ENCODE assay signal across 29 mouse cellular contexts in the genomic region with DNA sequence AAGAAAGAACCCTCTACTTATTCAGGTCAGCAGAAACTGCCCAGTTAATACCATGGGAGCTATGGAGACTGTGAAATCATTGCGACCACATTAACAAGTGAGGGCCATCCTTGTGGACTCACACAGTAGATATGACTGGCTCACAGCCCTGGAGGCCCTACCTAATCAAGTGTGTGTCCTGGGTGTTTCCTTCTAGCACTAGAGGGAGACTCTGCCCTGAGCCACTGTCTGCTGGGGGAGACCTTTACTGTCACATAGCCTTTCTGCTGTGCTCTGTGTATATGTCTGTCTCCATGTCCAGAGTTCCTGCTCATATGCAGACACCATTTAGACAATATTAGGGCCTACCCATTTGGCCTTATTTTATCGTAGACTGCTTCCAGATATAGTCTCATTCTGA.
DNase-seq lines count a peak whose midpoint lies in the region; ATAC-seq and TF ChIP-seq lines count a peak whose summit lies in the region.
"Had no signal": no experiment of that assay in that cellular context is flagged by ENCODE, and none has a peak within 500 bp of the region (broad histone marks: within the 10 kb centered on the region; RNA-seq: fewer than 3 reads in every experiment).

No protein-coding gene starts in this region.

- no peaks in the 10 kb centered on the region for H3K36me3 ChIP-seq in hindbrain, embryonic 16.5 days (ENCODE audit: control insufficient read depth, insufficient read depth, low read length)
- no peaks in the 10 kb centered on the region for H3K36me3 ChIP-seq in hindbrain, embryonic 11.5 days (ENCODE audit: control insufficient read depth, insufficient read depth, low read length)
- H3K36me3 ChIP-seq: embryonic facial prominence, embryonic 12.5 days; kidney, embryonic 15.5 days; limb, embryonic 13.5 days; neural tube, embryonic 13.5 days had no signal

- no peak for TF ChIP-seq POLR2A in brain, embryonic 14.5 days (IDR thresholded peaks at IDR 0.05; ENCODE audit: borderline replicate concordance, extremely low read depth, insufficient read depth, insufficient read length, poor library complexity, severe bottlenecking)

- no peak for DNase-seq in hindbrain, embryonic 11.5 days (ENCODE audit: low spot score)
- no peak for DNase-seq in left cerebral cortex, adult 2 months (ENCODE audit: extremely low spot score in 1 of 2, low spot score in 2 of 2)
- no peak for DNase-seq in left cerebral cortex, adult 11 months (ENCODE audit: low spot score)
- peak; percentile 11 for DNase-seq in A20 (ENCODE audit: low read depth, low spot score)
- DNase-seq in brain, embryonic 14.5 days (ENCODE audit: low read depth), result peak; percentile 20
- DNase-seq in T-cell, adult 2 months (ENCODE audit: low spot score), result no peak
- DNase-seq: adrenal gland, postnatal 10 days; cerebellum, adult 11 months; cerebellum, adult 9-10 months; cerebellum, postnatal 36 days; embryo, embryonic 11 days; gastrocnemius, postnatal 25 days; heart, adult 11 months; heart, postnatal 4 days; kidney, adult 18-20 months; layer of hippocampus, adult 9-11 months; lung, postnatal 4 days; retina, postnatal 1 day; right cerebral cortex, postnatal 14 days had no signal

- H3K4me3 ChIP-seq in hindbrain, embryonic 16.5 days (ENCODE audit: low read length), result no peak overlapping the region
- H3K4me3 ChIP-seq in hindbrain, embryonic 11.5 days (ENCODE audit: low read depth, low read length), result no peak overlapping the region
- H3K4me3 ChIP-seq in left cerebral cortex, adult 2 months, result no peak overlapping the region
- H3K4me3 ChIP-seq: embryonic facial prominence, embryonic 12.5 days; kidney, embryonic 15.5 days; limb, embryonic 13.5 days; megakaryocyte, embryonic 14.5 days; neural tube, embryonic 13.5 days had no signal

- ATAC-seq in hindbrain, embryonic 16.5 days, result 0 out of 2 replicates have a peak, but pooled peaks have one; percentile 41
- no peak for ATAC-seq in hindbrain, embryonic 11.5 days (ENCODE audit: low FRiP score)
- ATAC-seq: CD4-positive, CD25-positive, alpha-beta regulatory T cell, adult 4 months; forebrain, embryonic 14.5 days had no signal

- WGBS in hindbrain, embryonic 16.5 days, result 90% methylated on average over 2 of the region's 2 CpGs
- WGBS in hindbrain, embryonic 11.5 days, result 96% methylated on average over 2 of the region's 2 CpGs

- intact Hi-C loops in left cerebral cortex, adult 2 months (cut with DNase I), result no loop called here

- H3K9me3 ChIP-seq in hindbrain, embryonic 16.5 days (ENCODE audit: control insufficient read depth, low read length), result no peaks in the 10 kb centered on the region
- H3K9me3 ChIP-seq in hindbrain, embryonic 11.5 days (ENCODE audit: control insufficient read depth, low read length), result no peaks in the 10 kb centered on the region
- H3K9me3 ChIP-seq: embryonic facial prominence, embryonic 12.5 days; kidney, embryonic 15.5 days had no signal

- no peak overlapping the region for H3K4me2 ChIP-seq in hindbrain, embryonic 16.5 days (ENCODE audit: low read length)
- H3K4me2 ChIP-seq in hindbrain, embryonic 11.5 days (replicated peaks; ENCODE audit: low read depth, low read length), result no peak overlapping the region
- H3K4me2 ChIP-seq: embryonic facial prominence, embryonic 12.5 days; heart, embryonic 11.5 days; kidney, embryonic 15.5 days; limb, embryonic 13.5 days; liver, embryonic 11.5 days; neural tube, embryonic 13.5 days had no signal

- H3K9ac ChIP-seq in hindbrain, embryonic 16.5 days (ENCODE audit: low read depth, low read length), result no peak overlapping the region
- no peak overlapping the region for H3K9ac ChIP-seq in hindbrain, embryonic 11.5 days (ENCODE audit: low read depth, low read length)
- H3K9ac ChIP-seq: embryonic facial prominence, embryonic 12.5 days; kidney, embryonic 15.5 days; limb, embryonic 13.5 days; neural tube, embryonic 13.5 days had no signal

- no peaks in the 10 kb centered on the region for H3K4me1 ChIP-seq in hindbrain, embryonic 16.5 days (ENCODE audit: control insufficient read depth, insufficient read depth, low read depth, low read length)
- no peaks in the 10 kb centered on the region for H3K4me1 ChIP-seq in hindbrain, embryonic 11.5 days (replicated peaks; ENCODE audit: control insufficient read depth, insufficient read depth, low read length)
- H3K4me1 ChIP-seq: embryonic facial prominence, embryonic 12.5 days; kidney, embryonic 15.5 days; megakaryocyte, embryonic 14.5 days; neural tube, embryonic 13.5 days had no signal

- peak; percentile 9 for TF ChIP-seq CTCF in left cerebral cortex, adult 2 months (IDR thresholded peaks at IDR 0.05)
- peak; percentile 20; the same call in 1 of the 2 replicates for TF ChIP-seq CTCF in brain, embryonic 14.5 days (IDR thresholded peaks at IDR 0.05; ENCODE audit: borderline replicate concordance, extremely low read depth, insufficient read depth, insufficient read length)

- H3K27ac ChIP-seq in hindbrain, embryonic 16.5 days (ENCODE audit: low read depth, low read length), result no peak overlapping the region
- H3K27ac ChIP-seq in hindbrain, embryonic 11.5 days (ENCODE audit: low read depth, low read length), result no peak overlapping the region
- no peak overlapping the region for H3K27ac ChIP-seq in left cerebral cortex, adult 2 months
- H3K27ac ChIP-seq: embryonic facial prominence, embryonic 12.5 days; kidney, embryonic 15.5 days; limb, embryonic 13.5 days; neural tube, embryonic 13.5 days had no signal

- H3K27me3 ChIP-seq in hindbrain, embryonic 16.5 days (replicated peaks; ENCODE audit: control insufficient read depth, insufficient read depth, low read length), result no peaks in the 10 kb centered on the region
- H3K27me3 ChIP-seq in hindbrain, embryonic 11.5 days (ENCODE audit: control insufficient read depth, insufficient read depth, low read length), result no peaks in the 10 kb centered on the region
- H3K27me3 ChIP-seq: embryonic facial prominence, embryonic 12.5 days; kidney, embryonic 15.5 days; limb, embryonic 13.5 days; megakaryocyte, embryonic 14.5 days had no signal

Comparison
In these comparisons a context has a peak if more than half of its experiments do, and no peak if none do; other contexts are left out.
1. DNase-seq: peak in A20 (single experiment) and brain, embryonic 14.5 days (single experiment); none in hindbrain, embryonic 11.5 days (single experiment), left cerebral cortex, adult 2 months (0 of 2), left cerebral cortex, adult 11 months (single experiment) and T-cell, adult 2 months (single experiment).